Mouse (Mus musculus) urinary bladder, adult 18-20 months (tissue): ENCODE measurements around the gene Osgin1.

ENCODE experiments used
- DNase-seq, 2 experiments: peaks; one replicate each; pipeline ENCODE4 v3.0.0; 2022; ENCODE audit warnings: low spot score in 2 of 2, mixed read lengths in 2 of 2

Gene Osgin1

GRCm38 (mm10) chr8:119424199-119424733, 9.7 kb upstream of the Osgin1 start:
- DNase-seq, result no peak

GRCm38 (mm10) chr8:119424740-119425139, 9.2 kb upstream of the Osgin1 start:
- DNase-seq, result no peak

GRCm38 (mm10) chr8:119425533-119425932, 8.4 kb upstream of the Osgin1 start:
- DNase-seq, result no peak

- no peak for DNase-seq
Measured at GRCm38 (mm10) chr8:119426069-119426735, 7.7 kb upstream of the Osgin1 start.

- DNase-seq, result peak in 1 of 2 experiments; percentile 78
Measured at GRCm38 (mm10) chr8:119427634-119428349, 6.1 kb upstream of the Osgin1 start.

GRCm38 (mm10) chr8:119428350-119428740, 5.6 kb upstream of the Osgin1 start:
- no peak for DNase-seq

GRCm38 (mm10) chr8:119428766-119429327, 5.1 kb upstream of the Osgin1 start:
- no peak for DNase-seq

GRCm38 (mm10) chr8:119429552-119429951, 4.4 kb upstream of the Osgin1 start:
- no peak for DNase-seq

- DNase-seq, result no peak
Measured at GRCm38 (mm10) chr8:119430250-119430649, 3.7 kb upstream of the Osgin1 start.

GRCm38 (mm10) chr8:119430690-119431089, 3.2 kb upstream of the Osgin1 start:
- DNase-seq, result no peak

GRCm38 (mm10) chr8:119432372-119432771, 1.6 kb upstream of the Osgin1 start:
- DNase-seq, result no peak

- no peak for DNase-seq
Measured at GRCm38 (mm10) chr8:119434569-119434968, 645 bp downstream of the Osgin1 start.

- no peak for DNase-seq
Measured at GRCm38 (mm10) chr8:119435527-119435926, 1.6 kb downstream of the Osgin1 start.

- no peak for DNase-seq
Measured at GRCm38 (mm10) chr8:119436331-119436730, 2.4 kb downstream of the Osgin1 start.

- peak; percentile 92 to 93 for DNase-seq
Measured at GRCm38 (mm10) chr8:119436933-119437332, 3.0 kb downstream of the Osgin1 start.

- DNase-seq, result no peak
Measured at GRCm38 (mm10) chr8:119437506-119437905, 3.6 kb downstream of the Osgin1 start.

GRCm38 (mm10) chr8:119438876-119439275, 5.0 kb downstream of the Osgin1 start:
- no peak for DNase-seq

- DNase-seq, result no peak
Measured at GRCm38 (mm10) chr8:119439424-119439823, 5.5 kb downstream of the Osgin1 start.

- DNase-seq, result no peak
Measured at GRCm38 (mm10) chr8:119439893-119440249, 5.9 kb downstream of the Osgin1 start.

GRCm38 (mm10) chr8:119440250-119440951, 6.5 kb downstream of the Osgin1 start:
- DNase-seq, result peak; percentile 72 to 80

- no peak for DNase-seq
Measured at GRCm38 (mm10) chr8:119440952-119441270, 7.0 kb downstream of the Osgin1 start.

GRCm38 (mm10) chr8:119442013-119442412, 8.1 kb downstream of the Osgin1 start:
- DNase-seq, result no peak
